Mouse (Mus musculus) kidney, adult 11 months (tissue): ENCODE results near the gene Il1rapl1.

Experiments used
- DNase-seq: peaks from one replicate; pipeline ENCODE4 v3.0.0; 2022

Il1rapl1 gene

DNA sequence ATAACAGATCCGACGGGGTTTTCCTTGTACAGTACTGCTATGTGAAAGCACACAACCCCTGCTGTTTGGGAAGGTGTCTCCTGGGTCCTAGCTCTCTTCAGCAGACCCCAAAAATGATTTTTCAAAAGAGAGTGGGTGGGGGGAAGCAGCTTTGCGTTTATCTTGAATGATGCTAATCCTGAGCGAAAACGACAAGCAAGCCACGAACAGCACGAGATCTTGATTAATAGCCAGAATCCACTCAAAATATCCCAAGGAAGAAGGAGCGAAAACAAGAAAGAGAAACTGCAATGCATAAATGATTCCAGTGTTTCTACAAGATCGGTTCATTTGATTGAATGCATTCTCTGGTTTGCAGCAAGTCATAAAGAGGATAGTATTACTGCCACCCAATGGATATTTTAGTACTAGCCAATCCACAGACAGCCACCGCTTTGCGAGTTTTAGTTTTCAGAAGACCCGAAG, at the start of gene Il1rapl1:
Il1rapl1 (minus strand) TSS at position 37 of the 465 bp plus-strand sequence.
- no peak for DNase-seq

DNA sequence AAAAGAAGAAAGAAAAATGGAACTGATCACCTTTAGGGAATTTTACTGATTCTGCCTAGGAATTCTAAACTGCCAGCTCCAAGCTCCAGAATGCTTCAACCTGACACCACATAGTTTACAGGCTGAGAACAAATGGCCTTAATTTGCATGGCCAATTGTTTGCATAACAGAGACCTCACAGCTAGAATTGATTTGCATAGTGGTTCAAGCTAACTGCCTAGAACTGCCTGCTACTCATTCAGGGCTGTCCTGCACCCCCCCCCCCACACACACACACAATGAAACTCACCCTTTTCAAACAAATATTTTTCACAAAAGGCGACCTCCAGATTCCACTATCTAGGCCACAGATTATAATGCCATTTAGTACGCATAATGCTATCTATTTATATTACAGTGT, 42.6 kb upstream of the Il1rapl1 start:
- no peak for DNase-seq

DNA sequence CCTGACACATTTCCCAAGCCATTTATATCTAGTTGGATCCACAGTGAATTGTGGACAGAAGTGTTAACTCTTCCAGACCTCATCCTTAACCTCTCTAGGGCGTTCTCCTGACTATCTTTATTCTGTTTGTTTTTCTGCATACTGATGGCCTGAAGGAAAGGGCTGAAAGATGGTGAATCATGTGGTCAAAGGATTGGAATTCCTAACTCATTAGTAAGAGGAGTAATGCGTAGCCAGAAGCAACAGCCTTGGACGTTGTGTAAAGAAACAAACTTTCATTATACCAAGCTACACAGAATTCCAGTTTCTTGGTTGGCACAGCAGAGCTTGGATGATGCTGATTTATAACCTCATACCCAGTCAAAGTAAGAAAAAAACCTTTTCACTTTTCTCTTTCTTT, 10.2 kb upstream of the Il1rapl1 start:
- DNase-seq: no peak

DNA sequence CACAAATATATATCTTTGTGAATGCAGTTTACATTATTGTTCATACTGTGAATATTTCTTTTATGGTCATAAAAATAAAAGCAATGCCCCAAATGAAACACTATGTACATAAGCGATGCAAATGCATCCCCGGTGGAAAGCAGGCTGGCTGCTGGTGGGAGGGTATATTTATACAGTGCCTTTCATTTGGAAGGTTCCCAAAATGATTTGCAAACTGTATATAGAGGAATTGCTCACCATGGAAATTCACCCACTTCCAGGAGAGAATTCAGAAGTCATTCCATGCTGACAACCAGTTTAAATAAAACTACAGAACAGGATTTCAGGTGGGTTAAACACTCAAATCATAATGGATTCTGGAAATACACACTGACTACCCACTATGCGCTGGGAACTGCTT, 4.6 kb upstream of the Il1rapl1 start:
- DNase-seq: no peak

DNA sequence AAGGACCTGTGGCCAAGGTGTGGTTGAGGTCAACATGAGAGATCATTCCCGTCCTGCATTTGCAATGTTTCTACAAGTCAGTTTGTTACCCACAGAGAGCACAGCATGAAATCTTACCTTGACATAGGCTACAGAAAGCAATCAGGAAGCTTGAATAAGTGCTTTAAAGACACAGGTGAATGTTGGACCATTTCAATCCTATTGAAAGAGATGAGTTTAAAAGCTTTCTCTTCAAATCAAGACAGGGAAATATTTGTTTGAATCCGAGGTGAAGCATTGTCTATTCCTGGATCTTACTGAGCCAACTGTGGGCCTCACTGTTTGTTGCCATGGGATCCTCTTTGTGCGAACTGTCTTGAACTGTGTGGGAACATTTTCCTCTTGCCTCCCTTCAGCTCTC, 2.4 kb upstream of the Il1rapl1 start:
- no peak for DNase-seq

DNA sequence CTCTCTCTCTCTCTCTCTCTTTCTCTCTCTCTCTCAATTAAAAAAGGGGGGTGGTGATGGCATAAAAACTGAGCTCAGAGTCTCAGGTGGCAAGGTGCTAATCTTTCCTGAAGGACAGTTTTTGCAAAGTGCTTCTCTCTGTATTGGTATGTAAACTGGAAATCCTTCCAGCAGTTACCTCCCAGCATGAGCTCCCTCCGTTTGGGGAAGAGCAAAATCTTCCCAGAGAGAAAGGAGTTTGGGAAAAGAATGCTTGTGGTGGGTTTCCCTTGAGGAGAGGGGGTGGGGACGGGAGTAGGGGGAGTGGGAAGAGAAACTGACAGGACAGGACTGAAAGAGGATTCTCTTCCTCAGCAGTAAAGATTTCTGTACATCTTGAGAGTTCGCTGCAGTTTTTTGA, 881 bp upstream of the Il1rapl1 start:
- no peak for DNase-seq

DNA sequence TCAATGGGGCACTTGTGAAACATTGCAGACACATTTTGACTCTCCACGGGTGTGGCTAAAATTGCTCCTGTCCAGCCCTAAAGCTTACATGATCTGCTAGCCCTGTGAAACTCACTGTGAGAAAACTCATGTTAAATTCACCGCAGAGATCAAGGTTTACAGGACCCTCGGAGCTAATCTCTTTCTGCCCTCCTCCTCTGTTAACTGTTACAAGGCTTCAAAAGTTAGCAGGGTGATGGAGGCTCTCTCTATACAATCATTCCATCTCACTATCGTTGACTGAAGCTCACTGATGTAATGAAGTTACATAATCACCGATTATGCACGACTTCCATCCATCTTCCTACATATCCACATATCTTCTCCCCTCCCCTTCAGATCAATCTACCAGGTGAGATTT, 1.9 kb downstream of the Il1rapl1 start:
- no peak for DNase-seq

DNA sequence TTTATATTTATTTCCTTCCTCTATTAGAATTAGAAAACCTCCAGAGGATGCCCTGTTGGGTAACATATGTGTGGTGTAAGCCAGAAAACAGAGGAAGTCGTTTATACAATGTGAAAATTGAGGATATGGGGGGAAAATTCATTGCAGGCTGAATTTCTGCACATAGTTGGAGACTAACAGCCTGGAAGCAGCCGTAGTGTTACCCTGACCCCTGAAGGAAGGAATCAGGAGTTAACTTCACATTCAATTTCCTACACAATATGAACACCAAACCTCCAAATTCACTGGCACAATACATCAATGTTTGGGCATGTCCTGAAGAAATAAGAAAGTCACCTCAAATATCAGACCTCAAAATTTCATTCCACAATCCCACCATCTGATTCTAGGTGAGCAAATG, 3.2 kb downstream of the Il1rapl1 start:
- DNase-seq: no peak

DNA sequence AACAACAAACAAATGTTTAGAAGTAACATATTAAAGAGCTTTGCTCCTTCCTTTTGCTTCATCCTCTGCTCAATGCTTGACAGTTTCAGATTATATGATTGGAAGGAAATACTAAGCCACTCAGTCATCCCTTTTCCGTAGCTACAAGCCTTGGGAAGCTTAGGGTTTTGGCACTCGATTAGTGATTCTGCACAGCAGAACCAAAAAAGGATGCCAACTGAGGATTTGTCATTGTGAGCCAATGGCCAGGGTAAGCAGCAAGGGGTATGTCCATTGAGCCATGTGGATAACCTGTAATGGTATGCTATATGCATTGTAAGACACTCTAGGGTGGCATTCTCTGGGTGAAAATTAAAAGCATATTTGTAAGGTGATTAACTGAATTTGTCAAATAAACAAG, 5.7 kb downstream of the Il1rapl1 start:
- DNase-seq: no peak

DNA sequence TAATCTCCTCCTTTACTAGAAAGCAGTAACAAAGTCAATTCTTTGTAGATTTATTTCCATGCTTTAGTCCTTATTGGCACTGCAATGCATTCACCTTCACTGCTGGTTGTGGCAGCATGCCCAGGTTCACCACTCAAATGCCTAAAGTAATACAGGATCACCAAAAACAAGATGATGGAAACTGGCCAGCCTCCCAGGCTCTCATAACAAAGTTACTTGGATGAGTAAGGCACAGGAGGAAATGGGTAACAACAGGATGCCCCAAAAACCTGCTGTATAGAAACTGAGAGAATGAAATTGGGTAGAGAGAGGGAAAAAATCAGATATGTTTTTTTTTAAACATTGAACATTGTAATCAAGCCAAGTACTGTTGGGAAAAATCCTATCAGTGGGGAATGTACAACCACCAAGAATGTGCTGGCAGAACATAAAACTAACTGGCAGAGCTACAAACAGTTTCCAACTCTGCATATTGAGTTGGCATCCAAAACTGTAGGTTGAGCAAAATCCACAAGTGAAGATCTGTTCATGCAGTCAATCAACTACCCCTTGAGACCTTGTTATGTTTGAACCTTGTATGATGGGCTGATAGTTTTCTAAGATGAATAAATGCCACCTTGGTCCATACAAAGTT, 21.4 kb downstream of the Il1rapl1 start:
- no peak for DNase-seq

DNA sequence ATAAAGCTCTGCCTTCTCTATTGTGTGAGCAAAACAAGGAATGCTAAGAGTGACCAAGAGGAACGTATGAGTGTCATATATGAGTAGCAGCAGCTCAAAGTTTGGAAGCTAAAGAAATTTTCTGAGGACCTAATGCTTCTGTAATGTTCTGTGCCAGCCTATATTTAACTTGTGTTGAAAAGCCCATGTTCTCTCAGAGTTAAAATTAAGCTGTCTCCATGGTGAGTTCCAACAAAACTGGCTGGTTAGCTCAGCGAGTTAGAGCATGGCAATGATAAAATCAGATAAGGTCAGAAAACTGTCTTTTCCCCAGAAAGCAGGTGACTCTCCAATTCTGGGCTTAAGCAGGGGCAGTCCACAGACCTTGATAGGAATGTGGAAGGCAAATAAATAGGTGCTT, 25.6 kb downstream of the Il1rapl1 start:
- no peak for DNase-seq

DNA sequence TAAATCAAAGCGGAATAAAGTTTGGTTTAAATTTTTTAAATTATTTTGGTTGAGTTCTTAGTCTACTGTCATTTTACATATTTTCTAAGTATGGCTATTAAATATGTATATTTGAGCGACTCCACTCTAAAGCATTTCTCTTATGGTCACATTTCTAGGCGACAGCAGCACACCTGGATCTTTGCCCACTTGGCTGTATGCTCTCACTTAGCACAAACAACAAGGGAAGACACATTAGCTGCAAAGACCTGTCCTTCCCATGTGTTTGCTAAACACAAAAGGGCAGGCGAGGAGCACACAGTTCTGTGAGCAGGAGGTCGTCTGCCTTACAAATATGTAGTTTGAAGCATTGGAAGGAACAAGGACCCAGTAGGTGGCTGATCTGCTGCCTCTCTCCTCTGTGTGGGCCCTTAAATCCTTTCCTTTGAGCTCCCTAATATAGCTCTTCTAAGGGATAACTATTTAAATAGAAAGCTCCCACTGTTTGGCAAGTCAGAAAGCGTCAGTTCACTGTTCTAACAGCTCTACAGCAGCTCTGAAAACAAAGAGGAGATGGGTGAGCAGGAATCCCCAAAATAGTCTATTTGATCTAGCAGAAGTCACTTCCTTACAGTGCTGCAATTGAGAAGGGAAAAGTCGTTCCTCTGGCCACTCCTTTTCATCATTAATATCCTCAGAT, 42.6 kb downstream of the Il1rapl1 start:
- no peak for DNase-seq

DNA sequence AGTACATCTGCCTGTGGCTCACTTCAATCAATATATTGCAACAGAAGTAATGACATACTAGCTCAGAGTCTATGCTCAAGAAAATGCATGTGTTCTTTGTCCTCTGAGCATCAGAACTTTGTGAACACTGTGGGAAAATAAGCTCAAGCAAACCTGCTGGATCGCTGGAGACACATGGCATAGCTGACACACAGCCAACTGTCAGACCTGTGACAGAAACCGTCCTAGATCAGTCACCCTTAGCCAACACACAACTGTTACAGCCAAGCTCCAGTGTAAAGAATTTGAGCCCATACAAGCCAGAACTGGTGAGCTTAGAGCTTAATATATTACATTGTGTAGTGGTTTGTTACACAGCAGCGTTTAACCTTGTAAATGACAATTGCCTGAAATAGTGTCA, 45.1 kb downstream of the Il1rapl1 start:
- no peak for DNase-seq

DNA sequence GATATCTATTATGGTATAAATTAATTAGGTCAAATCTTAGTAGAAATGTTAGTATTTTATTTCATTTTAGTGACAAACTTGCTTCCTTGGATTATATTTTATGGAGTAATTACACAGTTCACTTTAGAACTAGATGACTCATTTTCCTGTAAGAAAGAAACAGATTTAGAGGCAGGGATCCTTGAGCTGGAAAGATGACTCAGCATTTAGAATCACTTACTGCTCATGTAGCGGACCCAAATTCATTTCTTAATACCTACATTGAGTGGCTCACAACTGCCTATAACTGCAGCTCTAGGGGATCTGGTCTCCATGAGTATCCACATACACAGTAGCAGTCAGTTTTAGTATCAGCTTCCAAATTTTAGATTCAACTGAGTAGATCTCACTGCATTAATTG, 71.9 kb downstream of the Il1rapl1 start:
- DNase-seq: no peak

DNA sequence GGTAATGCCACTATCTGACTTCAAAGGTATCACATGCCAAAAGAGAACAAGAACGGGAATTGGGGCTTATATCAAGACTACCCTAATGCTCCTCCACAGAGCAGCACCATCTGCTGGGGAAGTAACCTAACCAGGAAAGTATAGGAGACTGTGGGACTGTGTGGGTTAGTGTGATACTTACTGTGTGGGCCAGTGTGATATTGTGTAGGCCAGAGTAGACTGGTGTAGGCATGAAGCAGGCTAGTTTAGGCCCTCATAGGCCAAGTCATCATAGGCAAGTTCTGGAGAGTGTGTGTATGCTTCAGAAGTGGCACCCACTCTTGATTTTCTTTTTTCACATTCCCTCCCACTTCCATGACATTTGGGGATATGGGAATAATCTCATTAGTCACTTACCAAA, 76.5 kb downstream of the Il1rapl1 start:
- DNase-seq: no peak

DNA sequence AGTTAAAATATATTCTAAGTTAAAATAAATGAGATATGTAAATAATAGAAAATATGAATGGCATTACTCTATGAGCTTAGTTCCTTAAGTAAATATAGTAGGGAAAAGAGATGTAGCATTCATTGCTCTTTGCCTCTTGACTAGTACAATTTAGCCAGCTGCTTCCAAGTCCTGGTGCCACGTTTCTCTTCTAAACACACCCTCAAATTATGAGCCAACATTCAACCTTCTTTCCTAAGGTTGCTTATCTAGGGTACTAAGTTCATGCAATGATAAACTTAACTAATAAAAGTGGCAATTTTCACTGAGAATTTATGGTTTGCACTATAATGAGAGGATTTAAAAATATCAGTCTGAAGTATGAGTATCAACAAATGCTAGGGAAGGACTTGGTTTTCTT, 218.3 kb downstream of the Il1rapl1 start:
- no peak for DNase-seq

DNA sequence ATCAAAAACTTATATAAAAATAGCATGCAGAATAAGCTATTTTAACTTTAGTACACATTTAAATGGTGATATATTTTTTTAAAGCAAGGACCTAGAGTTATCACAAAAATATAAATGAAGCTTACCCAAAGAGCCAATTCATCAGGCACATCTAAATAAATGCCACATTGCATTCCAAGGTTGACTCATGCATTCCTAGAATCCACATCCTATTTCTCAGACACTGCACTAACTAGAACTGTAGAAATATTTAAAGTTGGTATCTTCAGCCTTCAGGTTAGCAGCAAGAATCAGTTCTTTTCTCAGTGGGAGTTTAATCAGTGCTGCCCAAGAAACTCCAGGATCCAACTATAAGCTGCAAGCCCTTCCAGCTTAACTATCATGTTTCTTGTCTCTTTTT, 223.5 kb downstream of the Il1rapl1 start:
- DNase-seq: no peak

DNA sequence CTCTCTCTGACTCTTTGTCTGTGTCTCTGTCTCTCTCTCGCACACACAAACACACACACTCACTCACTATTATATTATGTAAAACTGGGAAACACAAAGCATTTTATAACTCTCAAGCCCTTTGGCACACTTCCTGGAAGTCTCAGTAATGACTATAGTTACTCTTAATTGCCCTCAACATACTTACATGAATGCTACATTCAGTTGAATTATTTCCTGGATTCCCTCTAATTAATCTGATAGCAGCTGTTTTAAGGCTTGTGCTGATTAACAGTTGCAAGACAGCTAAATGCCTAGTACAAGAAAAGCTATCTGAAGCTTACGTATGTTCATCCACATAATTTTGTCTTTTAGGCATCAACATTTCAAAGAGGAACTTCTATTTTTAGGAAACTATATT, 261.3 kb downstream of the Il1rapl1 start:
- no peak for DNase-seq

DNA sequence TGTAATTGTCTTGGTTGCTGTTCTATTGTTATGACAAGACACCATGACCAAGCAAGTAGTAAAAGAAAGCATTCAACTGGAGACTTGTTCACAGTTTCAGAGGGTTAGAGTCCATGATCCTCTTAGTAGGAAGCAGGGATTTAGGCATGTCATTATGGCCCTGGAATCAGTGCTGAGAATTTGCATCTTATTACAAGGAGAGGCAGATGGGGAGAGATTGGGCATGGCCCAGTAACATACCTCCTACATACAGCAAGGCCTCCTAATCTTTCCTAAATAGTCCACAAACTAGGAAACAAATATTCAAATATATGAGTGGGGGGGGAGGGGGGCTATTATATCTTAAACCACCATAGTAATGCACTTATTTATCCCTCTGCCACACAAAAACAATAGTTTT, 301.6 kb downstream of the Il1rapl1 start:
- DNase-seq: no peak

DNA sequence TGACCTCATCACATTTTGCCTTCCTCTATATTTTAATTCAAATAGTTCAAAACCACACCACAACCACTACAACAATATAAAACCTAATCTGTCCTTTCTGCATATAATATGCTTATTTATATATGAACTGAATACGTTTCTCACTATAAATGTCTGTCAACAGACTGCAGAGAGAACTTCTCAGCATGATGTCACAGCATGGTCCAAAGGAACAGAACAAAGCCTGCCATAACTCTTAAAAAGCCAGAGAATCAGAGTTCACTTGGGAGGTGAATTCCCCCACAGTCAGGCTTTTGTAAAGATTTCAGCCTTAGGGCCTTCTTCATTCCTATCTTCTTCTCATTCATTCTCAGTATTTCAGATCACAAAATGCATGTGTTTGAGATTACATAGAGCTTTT, 307.7 kb downstream of the Il1rapl1 start:
- no peak for DNase-seq

DNA sequence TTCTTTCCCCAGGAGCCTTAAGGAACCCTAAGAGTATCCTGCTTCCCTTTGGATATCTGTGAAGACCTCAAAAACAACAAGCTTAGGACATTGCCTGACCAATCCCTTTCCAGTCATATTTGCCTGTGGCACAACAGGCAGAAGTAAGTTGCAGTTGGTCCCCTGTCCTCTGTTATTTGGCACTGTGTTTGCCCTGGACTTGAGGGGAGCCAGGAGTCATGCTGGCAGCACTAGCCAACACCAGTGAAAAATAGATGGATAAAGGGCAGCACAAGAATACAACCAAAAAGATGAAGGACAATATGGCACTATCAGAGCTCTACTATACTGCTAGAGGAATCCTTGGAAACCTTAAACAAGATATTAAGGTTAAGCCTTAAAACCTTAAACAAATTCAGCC, 322.4 kb downstream of the Il1rapl1 start:
- DNase-seq: no peak

DNA sequence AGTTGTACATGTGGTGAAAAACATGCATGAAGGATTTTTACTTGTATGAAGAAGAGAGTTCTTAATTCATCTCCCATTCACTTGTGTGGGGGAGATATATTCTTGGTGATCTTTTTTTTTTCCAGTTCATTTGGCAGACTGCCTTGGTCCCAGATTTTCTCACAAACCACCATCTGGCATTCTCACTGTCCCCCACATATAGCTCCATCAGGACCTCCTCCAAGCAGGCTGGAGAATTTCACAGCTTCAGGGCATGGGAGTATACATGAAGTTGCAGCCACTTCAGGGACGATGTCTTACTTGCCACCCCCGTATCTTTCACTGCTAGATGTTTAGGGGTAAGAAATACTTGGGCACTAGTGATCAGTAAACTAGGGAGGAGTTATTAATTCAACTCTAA, 404.9 kb downstream of the Il1rapl1 start:
- no peak for DNase-seq

DNA sequence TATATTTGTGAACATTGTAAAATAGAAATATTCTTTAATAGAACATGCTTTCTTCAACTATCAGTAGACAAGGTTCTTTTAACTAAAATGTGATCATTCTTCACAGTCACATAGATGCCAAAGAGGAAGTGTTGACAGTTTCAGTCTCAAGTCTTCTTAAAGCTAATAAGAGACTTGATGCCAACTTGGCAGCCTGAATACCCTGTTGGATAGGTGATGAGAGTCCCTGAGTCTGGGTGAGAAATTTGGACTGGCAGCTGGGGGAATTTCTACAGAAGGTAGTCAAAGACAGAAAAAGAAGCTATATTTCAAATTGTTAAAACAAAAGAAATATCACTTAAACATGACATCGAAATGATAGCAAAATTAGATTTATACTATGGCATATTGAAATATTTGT, 451.6 kb downstream of the Il1rapl1 start:
- DNase-seq: no peak

DNA sequence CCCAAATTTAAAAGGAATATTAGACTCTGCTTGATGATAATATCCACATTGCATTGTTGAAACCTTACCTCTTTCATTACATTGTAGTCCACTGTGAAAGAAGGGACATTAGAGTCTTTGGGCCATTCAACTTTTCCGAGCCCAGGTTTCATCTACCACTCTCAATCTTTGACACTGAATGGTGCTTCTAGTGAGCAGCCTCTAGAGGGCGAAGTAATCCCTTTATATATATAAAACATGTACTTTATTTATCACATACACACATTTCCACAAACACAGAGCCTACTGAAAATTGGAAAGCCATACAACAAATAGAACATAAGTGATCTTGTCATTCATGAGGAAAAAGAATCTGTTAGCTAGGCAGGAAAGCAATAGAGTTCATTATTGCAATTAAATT, 459.8 kb downstream of the Il1rapl1 start:
- DNase-seq: no peak

DNA sequence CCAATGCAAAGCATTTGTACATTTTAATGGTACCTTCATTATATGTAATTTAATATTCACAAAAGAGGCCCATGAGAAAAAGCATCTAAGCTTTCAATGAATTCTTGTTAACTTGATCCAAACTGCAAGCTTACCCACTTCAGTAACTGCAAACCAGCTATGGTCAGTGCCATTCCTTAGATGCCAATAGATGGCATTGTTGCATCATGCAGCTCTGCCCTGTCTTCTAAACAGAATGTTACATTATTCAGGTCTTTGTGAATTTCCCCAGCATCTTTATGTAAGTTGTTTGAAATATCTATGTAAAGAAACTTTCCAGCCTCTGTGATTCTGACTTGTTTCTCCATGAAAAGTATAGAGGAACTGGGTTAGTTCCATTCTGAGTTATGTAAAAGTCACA, 514.5 kb downstream of the Il1rapl1 start:
- no peak for DNase-seq
